Mouse (Mus musculus) lung, adult 18-20 months (tissue): ENCODE measurements around the gene Smc1b.

Experiments
- DNase-seq, 2 experiments: peaks; one replicate each; pipeline ENCODE4 v3.0.0; 2022; ENCODE audit warnings: mixed read lengths in 2 of 2

The Smc1b gene

GRCm38 (mm10) chr15:85131275-85132192 lies at the start of gene Smc1b, which contains the start of gene Ribc2:
Gene Smc1b (minus strand): TSS chr15:85131964.
Gene Ribc2 (plus strand): TSS chr15:85132078.
- peak; percentile 12 to 37 for DNase-seq

- DNase-seq: no peak
Observed at GRCm38 (mm10) chr15:85180368-85180767, 48.6 kb upstream of the Smc1b start.

- DNase-seq: no peak
Observed at GRCm38 (mm10) chr15:85179528-85180180, 47.9 kb upstream of the Smc1b start.

GRCm38 (mm10) chr15:85178172-85178571 lies 46.4 kb upstream of the Smc1b start:
- no peak for DNase-seq

GRCm38 (mm10) chr15:85177576-85177975 lies 45.8 kb upstream of the Smc1b start:
- DNase-seq: no peak

- no peak for DNase-seq
Observed at GRCm38 (mm10) chr15:85174060-85174459, 42.3 kb upstream of the Smc1b start.

GRCm38 (mm10) chr15:85173425-85173824 lies 41.7 kb upstream of the Smc1b start:
- no peak for DNase-seq

- DNase-seq: peak; percentile 22 to 50
Observed at GRCm38 (mm10) chr15:85172054-85172453, 40.3 kb upstream of the Smc1b start.

GRCm38 (mm10) chr15:85167086-85167679 lies 35.4 kb upstream of the Smc1b start:
- no peak for DNase-seq

GRCm38 (mm10) chr15:85166433-85166933 lies 34.7 kb upstream of the Smc1b start:
- no peak for DNase-seq

GRCm38 (mm10) chr15:85162693-85163663 lies 31.2 kb upstream of the Smc1b start:
- peak; percentile 23 to 34 for DNase-seq

GRCm38 (mm10) chr15:85161416-85161815 lies 29.7 kb upstream of the Smc1b start:
- DNase-seq: no peak

GRCm38 (mm10) chr15:85156198-85156597 lies 24.4 kb upstream of the Smc1b start:
- no peak for DNase-seq

GRCm38 (mm10) chr15:85154091-85154490 lies 22.3 kb upstream of the Smc1b start:
- DNase-seq: no peak

GRCm38 (mm10) chr15:85152577-85152976 lies 20.8 kb upstream of the Smc1b start:
- peak in 1 of 2 experiments; percentile 8 for DNase-seq

- DNase-seq: peak; percentile 50 to 56
Observed at GRCm38 (mm10) chr15:85151433-85151918, 19.7 kb upstream of the Smc1b start.

GRCm38 (mm10) chr15:85144249-85144648 lies 12.5 kb upstream of the Smc1b start:
- no peak for DNase-seq

GRCm38 (mm10) chr15:85143747-85144146 lies 12.0 kb upstream of the Smc1b start:
- DNase-seq: no peak

- no peak for DNase-seq
Observed at GRCm38 (mm10) chr15:85143161-85143560, 11.4 kb upstream of the Smc1b start.

- DNase-seq: no peak
Observed at GRCm38 (mm10) chr15:85142441-85142840, 10.7 kb upstream of the Smc1b start.

- DNase-seq: no peak
Observed at GRCm38 (mm10) chr15:85141290-85141689, 9.5 kb upstream of the Smc1b start.

GRCm38 (mm10) chr15:85135143-85135542 lies 3.4 kb upstream of the Smc1b start:
- no peak for DNase-seq
